Mouse (Mus musculus): ENCODE results near the gene Rad23a.

Rad23a gene

DNA sequence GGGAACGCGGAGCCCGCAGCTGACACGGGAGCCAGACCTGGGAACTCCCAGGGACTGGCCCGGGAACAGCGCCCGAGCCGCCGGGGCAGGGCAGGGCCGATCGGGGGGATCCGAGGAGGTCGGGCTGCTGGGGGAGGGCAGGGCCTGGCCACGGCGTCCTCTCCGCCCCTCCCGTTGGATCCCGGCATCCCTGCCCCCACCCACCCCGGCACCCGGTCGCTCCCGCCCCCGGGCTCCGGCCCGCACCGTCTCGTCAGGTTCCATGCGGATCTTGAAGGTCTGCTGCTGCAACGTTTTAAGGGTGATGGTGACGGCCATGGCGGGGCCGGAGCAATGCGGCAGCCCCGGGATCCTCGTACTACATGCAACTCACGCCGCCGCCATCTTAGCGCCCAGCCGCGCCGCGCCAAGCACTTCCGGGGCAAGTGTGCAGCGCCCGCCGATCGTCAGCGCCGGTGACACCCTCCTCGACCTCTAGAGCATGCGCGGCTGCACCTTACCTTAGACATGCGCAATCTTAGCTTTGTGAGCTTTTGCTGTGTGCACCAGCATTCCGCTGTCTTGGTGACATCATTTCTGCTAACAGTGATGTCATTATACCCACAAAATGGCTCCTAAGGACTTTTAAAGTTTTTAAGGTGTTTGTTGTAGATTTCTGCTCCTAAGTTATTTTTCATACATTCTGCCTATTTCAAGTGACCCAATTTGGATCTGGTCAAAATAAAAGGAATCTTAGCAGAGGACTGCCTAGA, at the start of gene Rad23a:
Rad23a (minus strand) TSS at position 418 of the 752 bp plus-strand sequence.
- in situ Hi-C loops (cut with MboI, MseI): no loop called here

DNA sequence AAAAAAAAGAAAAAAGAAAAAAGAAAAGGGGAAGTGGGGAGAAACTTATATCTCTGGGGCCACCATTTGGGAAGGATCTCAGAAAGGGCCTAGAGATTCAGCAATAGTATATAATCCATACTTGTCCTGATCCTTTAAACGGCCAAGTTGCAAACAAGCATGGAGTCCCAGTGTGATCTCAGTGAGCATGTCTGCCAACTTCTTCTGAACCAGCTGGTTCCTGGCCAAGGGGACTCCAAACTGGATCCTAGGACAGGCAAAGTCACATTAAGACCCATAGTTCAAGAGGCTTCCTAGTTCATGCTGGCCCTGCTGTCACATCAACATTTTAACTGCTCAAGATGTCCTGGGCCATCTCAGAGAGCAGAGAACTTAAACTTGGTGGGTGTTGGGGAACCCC, 48.7 kb upstream of the Rad23a start:
- in situ Hi-C loops (cut with MboI, MseI): no loop called here

DNA sequence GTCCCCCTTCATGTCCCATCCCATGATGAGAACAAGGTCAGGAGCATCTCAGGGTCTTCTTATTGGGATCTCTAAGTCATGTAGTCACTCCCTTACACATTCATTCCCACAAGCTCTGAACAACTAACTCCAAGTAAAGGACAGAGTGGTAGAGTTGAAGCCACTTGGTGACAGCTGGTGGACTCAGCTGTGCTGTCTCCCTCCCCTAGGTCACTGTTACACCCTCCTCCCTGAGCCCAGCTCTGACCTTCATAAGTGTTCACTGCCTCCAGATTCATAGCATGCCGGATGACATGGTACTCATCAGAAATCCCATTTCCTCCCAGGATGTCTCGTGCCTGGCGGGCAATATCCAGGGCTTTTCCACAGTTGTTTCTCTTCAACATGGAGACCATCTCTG, 47.8 kb upstream of the Rad23a start:
- in situ Hi-C loops (cut with MboI, MseI): no loop called here

DNA sequence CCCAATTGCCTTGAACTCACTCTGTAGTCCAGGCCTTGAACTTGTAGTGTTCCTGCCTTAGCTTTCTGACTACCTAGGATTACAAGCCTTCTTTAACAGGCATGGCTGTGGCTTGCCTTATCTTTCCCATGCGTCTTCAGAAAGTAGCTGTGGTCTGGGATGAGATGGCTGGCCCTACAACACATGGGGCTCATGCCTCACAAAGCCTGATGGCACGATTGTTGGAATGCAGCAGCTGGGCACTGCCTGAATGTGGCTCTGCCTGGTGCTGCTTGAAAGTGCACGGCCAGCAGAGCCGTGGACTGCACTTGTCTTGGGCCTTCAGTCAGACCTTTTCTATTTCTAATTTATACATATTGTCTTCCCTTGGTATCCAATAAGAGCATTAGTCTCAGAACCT, 44.3 kb upstream of the Rad23a start:
- in situ Hi-C loops (cut with MboI, MseI): no loop called here

DNA sequence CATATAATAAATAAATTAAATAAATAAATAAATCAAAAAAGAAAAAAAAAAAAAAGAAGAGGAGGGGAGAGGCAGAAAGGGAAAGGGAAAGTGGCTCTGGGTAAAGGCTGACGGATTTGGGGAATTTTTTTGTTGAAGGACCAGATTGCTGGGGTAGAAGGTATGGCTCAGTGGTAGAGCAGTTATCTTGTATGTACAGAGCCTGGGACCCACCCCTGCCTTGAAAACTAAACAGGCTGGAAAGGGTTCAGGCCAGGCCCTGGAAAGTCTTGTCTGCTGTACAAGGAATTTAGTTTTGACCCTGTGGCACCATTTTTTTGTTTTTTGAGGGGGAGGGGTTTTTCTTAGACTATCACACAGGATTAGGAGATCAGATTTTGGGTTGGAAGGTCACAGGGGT, 38.5 kb upstream of the Rad23a start:
- in situ Hi-C loops (cut with MboI, MseI): no loop called here

DNA sequence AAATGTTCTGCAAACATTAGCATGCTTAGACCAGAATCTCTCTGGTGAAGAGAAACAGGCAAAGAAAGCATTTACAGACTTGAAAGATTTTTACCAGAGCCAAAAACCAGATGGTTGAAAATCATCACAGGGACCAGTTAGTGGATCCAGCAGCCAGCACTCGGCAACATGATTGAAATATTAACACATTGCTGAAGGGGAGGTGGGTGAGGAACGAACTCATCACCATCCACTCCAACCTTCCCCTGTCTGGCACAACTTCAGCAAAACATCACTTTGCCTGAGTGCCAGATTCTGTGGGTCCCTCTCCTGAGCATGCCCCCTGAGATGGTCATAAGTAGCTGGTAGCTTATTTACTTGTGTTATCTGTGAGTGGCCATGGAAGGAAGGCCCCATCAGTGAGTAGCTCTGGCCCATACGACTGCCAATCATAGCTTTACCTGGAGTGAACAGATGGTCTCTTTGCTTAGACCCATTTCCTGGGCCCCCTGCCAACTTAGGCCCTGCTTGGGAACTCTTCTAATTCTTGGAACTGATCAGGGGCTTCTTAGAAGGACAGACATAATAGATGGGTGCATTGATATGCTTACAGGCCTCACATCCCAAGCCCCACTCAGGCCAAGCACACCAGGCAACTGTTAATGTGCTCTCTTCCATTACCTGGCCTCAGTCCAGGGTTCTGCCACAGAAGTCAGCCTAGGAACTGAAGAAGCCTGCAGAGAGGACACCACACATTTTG, 37.0 kb upstream of the Rad23a start:
- in situ Hi-C loops (cut with MboI, MseI): no loop called here

DNA sequence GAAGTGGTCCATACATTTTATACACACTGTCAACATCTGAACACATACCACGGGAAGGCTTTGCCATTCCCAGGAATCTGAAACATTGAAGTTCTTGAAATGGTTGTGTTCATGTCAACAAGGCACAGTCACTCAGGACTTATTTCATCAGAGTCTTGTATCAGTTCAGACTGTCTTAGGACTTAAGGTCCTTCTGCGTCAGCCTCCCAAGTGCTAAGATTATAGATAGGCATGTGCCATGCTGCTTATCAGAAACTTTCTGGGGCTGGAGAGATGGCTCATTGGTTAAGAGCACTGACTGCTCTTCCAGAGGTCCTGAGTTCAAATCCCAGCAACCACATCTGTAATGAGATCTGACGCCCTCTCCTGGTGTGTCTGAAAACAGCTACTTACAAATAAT, 33.9 kb upstream of the Rad23a start:
- in situ Hi-C loops (cut with MboI, MseI): no loop called here

DNA sequence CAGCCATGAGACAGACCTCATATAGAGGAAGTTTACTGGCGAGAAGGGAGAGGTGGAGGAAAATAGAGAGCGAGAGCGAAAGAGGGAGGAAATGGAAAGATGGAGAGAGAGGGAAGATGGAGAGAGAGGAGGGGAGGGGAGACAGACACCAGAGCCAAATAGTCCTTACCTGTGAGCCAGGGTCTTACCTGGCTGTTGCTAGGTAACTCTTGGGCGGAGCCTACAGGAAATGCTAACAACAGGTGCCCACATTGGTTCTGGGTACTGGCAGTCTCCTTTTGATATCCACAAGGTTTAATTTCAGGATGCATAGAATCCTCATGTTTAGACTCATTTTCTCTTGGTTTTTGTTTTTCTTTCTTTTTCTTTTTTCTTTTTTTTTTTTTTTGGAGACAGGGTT, 32.6 kb upstream of the Rad23a start:
- in situ Hi-C loops (cut with MboI, MseI): no loop called here

DNA sequence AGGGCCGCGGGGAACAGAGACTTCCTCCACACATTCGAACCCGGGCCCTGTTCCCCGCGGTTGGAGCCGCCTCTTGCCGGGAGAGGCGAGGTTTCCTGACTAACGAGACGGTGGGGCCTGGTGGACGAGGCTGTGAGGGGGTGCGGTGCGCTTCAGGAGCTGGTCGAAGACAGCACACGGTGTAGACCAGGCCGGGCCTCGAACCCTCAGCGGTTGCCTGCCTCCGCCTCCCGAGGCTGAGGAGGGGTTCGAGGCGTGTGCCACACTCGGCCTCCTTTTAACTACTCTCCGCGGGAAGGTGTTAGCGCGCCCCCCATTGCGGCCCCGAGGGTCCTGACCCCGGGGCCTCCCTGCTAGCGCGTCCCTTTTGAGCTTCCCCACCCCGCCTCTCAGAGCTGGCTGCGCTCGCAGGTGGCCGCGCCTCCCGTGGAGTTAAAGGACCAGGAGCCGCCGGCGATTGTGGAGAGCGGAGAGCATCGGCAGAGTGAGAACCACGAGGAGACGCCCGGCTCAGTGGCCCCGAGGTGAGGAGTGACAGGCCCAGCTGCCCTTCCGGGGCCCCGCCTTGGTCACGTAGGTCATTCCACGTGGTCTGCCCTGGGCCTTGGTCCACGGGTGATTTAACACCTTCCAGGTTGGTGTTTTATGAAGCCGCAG, 32.0 kb upstream of the Rad23a start:
- in situ Hi-C loops (cut with MboI, MseI): no loop called here

DNA sequence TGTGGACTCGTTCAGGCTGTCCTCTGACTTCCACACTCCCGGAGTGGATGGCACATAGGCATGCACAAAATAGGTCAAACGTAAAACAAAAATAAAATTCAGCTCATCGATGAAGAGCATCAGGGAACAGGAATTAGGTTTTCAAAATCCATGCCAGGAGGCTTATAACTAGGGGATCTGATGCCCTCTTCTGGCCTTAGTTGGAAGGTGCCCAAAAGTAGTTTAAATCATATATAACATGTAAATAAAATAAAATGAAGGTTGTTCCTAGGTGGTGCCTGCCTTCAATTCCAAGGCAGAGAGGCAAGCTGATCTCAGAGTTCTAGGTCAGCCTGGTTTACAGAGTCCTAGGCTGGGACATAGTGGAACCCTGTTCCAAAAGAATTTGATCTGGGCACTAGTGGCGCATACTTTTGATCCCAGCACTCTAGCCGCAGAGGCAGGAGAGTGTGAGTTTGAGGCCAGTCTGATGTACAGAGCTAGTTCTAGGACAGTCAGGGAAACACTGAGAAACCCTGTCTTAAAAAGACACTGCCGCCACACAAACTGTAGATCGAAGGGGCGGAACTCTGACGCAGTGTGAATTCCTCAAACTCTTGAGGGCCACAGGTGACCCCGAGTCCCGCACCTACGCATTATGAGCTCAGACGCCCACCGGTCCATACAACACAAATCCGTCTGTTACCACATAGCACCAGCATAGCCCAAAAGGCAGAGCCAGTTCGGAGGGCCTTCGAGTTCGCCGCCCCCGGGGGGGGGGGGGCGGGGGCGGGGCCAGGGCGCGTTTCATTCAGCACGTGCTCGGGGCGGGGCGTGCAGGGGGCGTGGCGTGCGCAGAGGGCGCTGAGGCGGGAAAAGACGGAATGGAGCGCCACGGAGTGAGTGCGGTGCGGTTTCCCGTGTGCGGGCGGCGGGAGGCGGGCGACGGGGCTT, 31.2 kb upstream of the Rad23a start, which contains the start of gene Syce2:
Syce2 (plus strand) TSS at position 736 of the 933 bp plus-strand sequence.
- in situ Hi-C loops (cut with MboI, MseI): no loop called here

DNA sequence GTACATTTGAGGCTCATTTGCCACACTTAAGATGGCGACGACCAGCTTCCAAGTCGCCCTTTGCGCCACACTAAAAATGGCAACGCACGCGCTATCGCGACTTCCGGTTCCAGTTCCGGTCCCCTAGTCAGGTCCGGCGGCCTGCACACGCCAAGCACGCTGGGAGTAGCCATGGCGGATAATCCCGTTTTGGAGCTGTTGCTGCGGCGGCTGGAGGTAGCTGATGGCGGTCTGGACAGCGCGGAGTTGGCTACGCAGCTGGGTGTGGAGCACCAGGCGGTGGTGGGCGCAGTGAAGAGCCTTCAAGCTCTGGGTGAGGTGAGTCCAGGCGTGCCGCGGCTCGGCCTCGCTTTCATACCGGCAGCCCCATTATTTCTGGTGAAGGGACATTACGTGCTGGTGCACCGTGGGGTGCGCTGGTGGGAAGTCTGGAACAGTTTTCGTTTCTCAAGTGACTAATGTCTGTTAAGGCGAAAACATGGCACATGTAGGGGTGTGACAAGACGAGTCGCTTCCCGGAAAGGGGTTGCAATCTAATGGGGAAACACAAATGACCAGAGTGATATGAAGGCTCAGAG, 16.5 kb upstream of the Rad23a start, which contains the start of gene Farsa:
Farsa (plus strand) TSS at position 126 of the 578 bp plus-strand sequence.
- in situ Hi-C loops (cut with MboI, MseI): no loop called here

DNA sequence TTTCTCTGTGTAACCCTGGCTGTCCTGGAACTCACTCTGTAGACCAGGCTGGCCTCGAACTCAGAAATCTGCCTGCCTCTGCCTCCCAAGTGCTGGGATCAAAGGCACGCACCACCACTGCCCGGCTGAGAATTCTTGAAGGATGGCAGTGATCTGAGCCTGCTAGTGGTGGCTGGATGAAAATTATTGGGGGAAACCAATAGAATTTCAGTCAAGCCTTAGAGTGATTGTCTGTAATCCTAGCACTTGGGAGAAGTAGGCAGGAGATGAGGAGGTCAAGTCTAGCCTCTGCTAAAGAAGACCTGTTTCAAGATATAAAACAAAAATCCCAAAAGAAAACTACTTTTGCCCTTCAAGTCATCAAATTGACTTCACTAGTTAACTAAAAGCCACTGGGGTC, 16.0 kb upstream of the Rad23a start:
- in situ Hi-C loops (cut with MboI, MseI): no loop called here

DNA sequence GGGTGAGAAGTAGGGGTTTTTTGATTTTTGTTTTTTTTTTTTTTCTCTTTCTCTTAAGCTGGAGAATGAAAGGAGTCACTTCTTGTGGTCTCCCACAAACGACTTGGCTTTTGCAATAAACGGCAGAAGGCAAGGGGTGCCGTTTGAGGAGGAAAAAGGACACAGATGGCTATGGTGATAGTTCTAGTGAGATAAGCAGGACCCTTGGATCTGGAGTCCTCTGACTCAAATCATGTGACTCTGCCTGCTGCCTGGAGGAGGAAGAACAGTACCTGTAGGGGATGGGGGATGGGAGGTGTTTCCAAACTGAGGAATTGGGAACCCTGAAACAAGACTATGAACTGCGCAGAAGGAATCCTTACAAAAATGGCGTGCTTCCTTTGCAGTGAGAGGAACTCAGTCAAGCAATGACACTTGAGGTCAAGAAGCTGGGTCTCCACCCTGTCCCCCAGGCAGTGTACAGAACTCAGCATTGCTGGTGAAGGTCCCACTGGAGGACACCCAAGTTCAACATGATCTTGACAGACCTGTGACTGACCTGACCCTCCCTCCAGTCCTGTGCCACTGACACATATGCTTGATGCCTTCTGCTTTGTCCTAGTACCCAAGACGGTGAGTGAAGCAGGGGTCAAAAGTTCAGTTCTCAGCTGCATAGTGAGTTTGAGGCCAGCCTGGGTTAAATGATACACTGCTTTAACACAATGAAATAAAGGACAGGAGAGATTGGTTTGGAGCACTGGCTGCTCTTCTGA, 7.4 kb upstream of the Rad23a start:
- in situ Hi-C loops (cut with MboI, MseI): no loop called here

DNA sequence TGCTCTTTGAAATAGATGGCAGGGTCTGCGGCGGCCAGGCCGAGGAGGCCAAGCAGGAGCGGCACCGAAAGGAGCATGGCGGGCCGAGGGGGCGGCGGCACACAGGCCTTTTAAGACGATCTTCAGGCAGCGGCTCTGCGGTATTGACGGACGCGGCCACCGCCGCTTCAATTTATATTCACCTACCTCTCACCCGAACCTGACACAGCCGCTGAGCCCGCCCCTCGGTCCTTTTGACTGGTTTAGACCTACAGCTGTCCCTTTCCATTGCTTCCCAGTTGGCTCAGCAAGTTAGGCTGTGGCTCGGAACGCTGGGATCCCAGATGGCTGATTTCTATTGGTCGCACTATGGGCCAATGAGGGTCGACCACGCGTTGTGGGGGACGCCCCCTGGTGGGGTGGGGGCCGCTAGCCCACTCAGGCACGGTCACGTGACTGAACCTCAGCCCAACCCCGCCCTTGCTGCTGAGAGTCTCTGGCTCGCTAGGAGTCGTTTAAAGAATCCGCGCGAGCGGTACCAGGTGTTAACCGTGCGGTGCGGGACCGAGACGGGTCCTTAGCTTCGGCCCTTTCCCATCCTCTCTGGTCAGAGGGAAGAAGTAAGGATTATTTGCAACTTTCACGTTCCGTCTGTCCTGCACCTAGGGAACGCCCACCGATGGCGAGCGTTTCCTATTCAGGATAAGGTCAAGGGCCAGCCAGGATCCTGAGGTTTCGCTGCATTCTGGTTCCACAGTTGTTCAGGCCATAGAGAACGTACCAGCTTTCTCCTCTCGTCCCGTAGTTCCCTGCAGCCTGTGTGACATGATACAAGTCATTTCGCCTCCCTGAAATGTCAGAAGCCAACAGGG, 6.5 kb upstream of the Rad23a start, which contains the start of gene Calr:
Calr (minus strand) TSS at position 213 of the 851 bp plus-strand sequence.
- in situ Hi-C loops (cut with MboI, MseI): no loop called here

DNA sequence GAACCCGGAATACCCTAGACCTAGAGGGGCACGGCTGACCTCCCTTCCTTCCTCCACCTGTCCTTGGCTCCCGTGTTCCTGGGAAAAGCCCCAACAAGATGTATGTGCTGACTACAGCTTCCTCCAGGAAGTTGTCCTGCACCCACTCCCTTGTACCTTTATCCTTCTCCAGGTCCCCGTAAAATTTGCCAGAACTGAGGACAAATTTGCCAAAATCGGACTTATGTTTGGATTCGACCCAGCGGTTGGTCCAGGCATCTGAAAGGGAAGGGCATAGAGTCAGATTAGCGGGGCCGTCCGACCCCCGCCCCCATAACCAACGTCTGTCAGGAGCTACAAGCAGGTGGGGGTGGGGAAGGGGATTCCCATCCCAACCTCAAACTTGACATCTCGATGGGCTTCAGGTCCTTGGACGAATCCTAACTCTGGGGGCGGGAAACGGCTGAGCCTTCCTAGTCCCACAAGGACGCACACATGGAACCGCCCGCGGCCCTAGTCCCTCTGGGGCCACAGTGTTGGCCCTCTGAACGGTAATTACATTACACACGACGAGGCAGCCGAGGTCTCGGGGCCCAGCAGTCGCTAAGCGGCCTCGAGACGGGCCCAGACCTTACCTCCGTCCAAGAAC, 5.7 kb upstream of the Rad23a start:
- in situ Hi-C loops (cut with MboI, MseI): no loop called here

DNA sequence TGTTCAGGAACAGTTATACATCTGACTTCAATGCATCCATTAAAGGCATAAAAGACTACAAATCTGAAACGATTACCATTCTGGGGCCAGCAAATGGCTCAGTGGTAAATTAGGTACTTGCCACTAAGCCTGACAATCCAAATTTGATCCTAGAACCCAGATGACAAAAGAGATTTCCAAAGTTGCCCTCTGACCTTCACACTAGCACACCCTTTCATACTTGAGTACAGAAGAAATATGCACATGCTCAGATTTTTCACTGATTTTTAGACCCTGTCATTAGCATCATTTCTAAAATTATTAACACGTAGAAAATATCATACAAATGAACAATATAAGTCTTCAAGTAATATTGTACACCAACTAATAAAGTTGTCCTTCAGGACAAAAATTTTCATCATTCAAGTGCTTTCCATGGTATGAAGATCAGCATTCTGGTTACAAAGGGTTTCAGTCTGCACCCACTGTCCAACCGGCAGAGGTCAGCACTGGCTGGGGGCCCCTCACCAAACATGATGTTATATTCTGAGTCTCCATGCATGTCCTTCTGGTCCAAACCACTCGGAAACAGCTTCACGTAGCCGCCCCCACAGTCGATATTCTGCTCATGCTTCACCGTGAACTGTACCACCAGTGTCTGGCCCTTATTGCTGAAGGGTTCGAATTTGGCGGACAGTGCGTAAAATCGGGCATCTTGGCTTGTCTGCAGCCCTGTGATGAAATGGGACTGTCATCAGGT, 5.1 kb upstream of the Rad23a start:
- in situ Hi-C loops (cut with MboI, MseI): no loop called here

DNA sequence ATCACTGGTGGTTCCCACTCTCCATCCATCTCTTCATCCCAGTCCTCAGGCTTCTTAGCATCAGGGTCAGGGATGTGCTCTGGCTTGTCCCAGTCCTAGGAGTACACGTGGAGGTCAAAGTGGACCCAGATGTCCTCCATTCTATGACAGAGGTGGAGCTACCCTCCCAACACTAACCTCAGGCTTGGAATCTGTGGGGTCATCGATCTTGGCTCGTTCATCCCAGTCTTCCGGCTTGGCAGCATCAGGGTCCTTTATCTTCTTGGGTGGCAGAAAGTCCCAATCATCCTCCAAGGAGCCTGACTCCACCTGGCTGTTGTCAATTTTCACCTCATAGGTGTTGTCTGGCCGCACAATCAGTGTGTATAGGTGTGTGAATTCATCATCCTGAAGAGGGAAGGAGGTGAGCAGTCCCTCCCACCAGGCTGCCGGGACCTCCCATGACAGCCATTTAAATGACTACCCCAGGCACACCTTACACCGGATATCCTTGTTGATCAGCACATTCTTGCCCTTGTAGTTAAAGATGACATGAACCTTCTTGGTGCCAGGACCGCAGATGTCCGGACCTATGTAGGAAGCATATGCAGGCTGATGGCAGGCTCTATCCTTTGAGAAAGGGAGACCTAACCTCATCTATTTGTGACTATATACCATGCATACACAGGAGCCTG, 4.1 kb upstream of the Rad23a start:
- in situ Hi-C loops (cut with MboI, MseI): no loop called here

Measured in T-helper 17 cell (primary cell).